Mouse (Mus musculus) ES-Bruce4 (cell line): Measurements from ENCODE around the gene Terb1. TPM values are rescaled to one million over a fixed set of nuclear protein-coding genes. Genes with fewer than 3 reads are reported as not detected.

Source experiments
- H3K27ac ChIP-seq: 2 replicates; pipeline ENCODE4 v1.5.1; 2012; ENCODE audit warnings: low read length, inconsistent platforms; ENCODE audit not compliant: insufficient read depth
- H3K27me3 ChIP-seq: 2 replicates; pipeline ENCODE4 v1.6.1; 2012; ENCODE audit warnings: mild to moderate bottlenecking, low read length, inconsistent platforms; ENCODE audit not compliant: control insufficient read depth, poor library complexity, insufficient read depth, severe bottlenecking
- H3K36me3 ChIP-seq: 2 replicates; pipeline ENCODE4 v1.6.1; 2012; ENCODE audit warnings: inconsistent platforms, mild to moderate bottlenecking, low read length, moderate library complexity; ENCODE audit not compliant: control insufficient read depth, poor library complexity, insufficient read depth, severe bottlenecking
- H3K4me1 ChIP-seq: one replicate; pipeline ENCODE4 v1.8.1; 2011; ENCODE audit warnings: low read length; ENCODE audit not compliant: control insufficient read depth, insufficient read depth
- H3K4me3 ChIP-seq: 2 replicates; pipeline ENCODE4 v1.5.1; 2011; ENCODE audit warnings: low read depth, mild to moderate bottlenecking, low read length
- H3K9ac ChIP-seq: 2 replicates; pipeline ENCODE4 v1.6.1; 2012; ENCODE audit warnings: low read depth, mild to moderate bottlenecking, inconsistent platforms; ENCODE audit not compliant: poor library complexity, severe bottlenecking
- H3K9me3 ChIP-seq: replicated peaks from 2 replicates; pipeline ENCODE4 v1.6.1; 2012; ENCODE audit warnings: mild to moderate bottlenecking, low read length, inconsistent platforms; ENCODE audit not compliant: control insufficient read depth, poor library complexity, insufficient read depth, severe bottlenecking
- CTCF ChIP-seq: IDR thresholded peaks from one replicate; pipeline ENCODE4 v1.8.1; 2011; ENCODE audit warnings: low read depth, low read length
- EP300 ChIP-seq: IDR thresholded peaks from 2 replicates; pipeline ENCODE4 v1.6.1; 2011; ENCODE audit warnings: low read depth, low read length; ENCODE audit not compliant: insufficient read depth
- POLR2A ChIP-seq: IDR thresholded peaks from one replicate; pipeline ENCODE4 v1.8.1; 2011; ENCODE audit warnings: low read length; ENCODE audit not compliant: insufficient read depth
- polyA plus RNA-seq: library from polyadenylated mRNA; stranded (reverse); fragments of >200 nt; gene quantifications from 2 replicates; pipeline ENCODE4 v1.2.4, GENCODE M21; 2011; ENCODE audit warnings: low read depth; ENCODE audit not compliant: missing spikeins, insufficient read depth, insufficient read length

Terb1 gene
- polyA plus RNA-seq, 1 experiment: 1.5 TPM

DNA sequence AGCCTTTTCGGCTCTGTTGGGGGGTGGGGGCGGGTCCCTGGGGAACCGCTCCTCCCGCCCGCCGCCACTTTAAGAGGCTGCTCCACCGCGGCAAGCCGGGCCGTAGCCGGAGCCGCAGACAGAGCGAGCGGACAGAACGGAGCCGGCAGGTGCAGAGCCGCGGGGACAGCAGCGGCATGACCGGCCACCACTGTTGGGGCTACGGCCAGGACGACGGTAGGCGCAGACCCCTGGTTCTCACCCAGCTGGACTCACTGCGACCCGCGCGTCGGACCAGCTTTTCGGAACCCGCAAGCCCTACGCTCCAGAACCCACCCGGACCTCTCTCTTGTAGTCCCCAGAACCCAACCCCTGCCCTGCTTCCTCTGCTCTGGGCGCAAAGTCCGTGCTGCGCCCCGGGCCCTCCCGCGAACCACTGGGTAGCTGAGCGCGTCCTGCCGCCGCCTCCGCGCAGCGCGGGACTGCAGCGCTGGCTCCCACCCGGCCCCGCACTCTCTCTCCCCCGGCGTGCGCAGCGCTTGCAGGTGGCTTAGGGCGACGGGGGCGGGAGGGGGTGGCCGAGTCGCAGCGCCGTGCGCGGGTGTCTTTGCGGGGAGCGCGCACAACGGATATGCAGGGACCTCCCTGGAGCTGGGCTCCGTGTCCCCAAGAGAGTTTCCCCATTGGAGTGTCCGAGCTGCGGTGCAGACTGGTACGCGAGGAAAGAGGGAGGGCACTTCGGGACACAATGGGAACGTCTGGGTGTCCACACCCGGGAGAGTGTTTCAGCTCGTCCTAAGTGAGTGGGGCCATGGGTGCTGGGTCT, 31.2 kb upstream of the Terb1 start:
- peaks cover 31% of the 10 kb centered on the region for H3K27me3 ChIP-seq
- peak overlapping the region; percentile 78 for H3K9ac ChIP-seq
- TF ChIP-seq CTCF (no peak), EP300 (no peak), POLR2A (no peak)
- H3K36me3 ChIP-seq: no peaks in the 10 kb centered on the region
- H3K9me3 ChIP-seq: no peaks in the 10 kb centered on the region
- H3K4me1 ChIP-seq: no peaks in the 10 kb centered on the region
- peak overlapping the region; percentile 62 for H3K4me3 ChIP-seq
- no peak overlapping the region for H3K27ac ChIP-seq

- Histone ChIP-seq H3K27ac (no peak overlapping the region), H3K9ac (peak overlapping the region; percentile 78; the same call in 1 of the 2 replicates), H3K36me3 (no peaks in the 10 kb centered on the region), H3K4me1 (no peaks in the 10 kb centered on the region), H3K27me3 (peaks cover 31% of the 10 kb centered on the region), H3K4me3 (no peak overlapping the region), H3K9me3 (no peaks in the 10 kb centered on the region)
- TF ChIP-seq POLR2A (no peak), EP300 (no peak), CTCF (no peak)
These were observed 30.5 kb upstream of the Terb1 start for GRCm38 (mm10) chr8:104540238-104540637.

DNA sequence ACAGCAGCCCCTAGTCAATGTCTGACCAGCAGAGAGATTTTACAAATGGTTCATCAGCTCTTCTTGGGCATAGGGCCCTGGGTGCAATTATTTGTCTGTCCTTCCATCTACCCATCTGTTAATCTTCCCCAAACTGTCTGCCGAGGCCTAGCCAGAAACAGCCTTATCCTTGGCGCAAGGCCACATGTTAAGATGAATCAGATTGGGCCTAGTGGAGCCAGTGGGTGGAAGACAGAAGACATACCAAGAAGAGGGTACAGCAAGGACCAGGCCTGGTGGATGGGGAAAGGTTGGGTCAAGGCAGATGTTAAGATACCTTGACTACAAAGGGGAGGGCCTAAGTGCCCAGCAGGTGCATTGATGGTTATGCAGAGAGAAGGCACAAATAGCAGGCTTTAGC, 29.9 kb upstream of the Terb1 start:
- H3K27ac ChIP-seq: no peak overlapping the region
- H3K4me1 ChIP-seq: no peaks in the 10 kb centered on the region
- H3K36me3 ChIP-seq: no peaks in the 10 kb centered on the region
- TF ChIP-seq CTCF: no peak
- no peak for TF ChIP-seq EP300
- TF ChIP-seq POLR2A: no peak
- peaks cover 31% of the 10 kb centered on the region for H3K27me3 ChIP-seq
- H3K9ac ChIP-seq: no peak overlapping the region
- H3K9me3 ChIP-seq: no peaks in the 10 kb centered on the region
- no peak overlapping the region for H3K4me3 ChIP-seq

DNA sequence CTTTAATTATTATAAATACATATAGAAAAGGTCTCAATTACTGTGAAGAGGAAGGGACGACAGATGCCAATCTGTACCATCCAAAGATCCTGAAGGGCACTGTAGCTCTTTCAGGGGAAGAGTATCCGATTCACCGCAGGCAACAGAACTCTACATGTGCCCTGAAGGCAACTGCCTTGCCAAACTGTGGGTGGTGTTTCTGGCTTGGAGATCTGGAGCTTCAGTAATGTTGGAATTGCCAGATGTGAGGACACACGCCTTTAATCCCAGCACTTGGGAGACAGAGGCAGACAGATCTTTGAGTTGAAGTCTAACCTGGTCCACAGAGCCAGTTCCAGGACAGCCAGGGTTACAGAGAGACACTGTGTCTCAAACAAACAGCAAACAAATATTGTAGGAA, 29.2 kb upstream of the Terb1 start:
- Histone ChIP-seq H3K4me1 (no peaks in the 10 kb centered on the region), H3K9me3 (no peaks in the 10 kb centered on the region), H3K36me3 (no peaks in the 10 kb centered on the region), H3K27me3 (peaks cover 31% of the 10 kb centered on the region), H3K4me3 (no peak overlapping the region), H3K27ac (no peak overlapping the region), H3K9ac (no peak overlapping the region)
- TF ChIP-seq CTCF: no peak
- no peak for TF ChIP-seq EP300
- no peak for TF ChIP-seq POLR2A

DNA sequence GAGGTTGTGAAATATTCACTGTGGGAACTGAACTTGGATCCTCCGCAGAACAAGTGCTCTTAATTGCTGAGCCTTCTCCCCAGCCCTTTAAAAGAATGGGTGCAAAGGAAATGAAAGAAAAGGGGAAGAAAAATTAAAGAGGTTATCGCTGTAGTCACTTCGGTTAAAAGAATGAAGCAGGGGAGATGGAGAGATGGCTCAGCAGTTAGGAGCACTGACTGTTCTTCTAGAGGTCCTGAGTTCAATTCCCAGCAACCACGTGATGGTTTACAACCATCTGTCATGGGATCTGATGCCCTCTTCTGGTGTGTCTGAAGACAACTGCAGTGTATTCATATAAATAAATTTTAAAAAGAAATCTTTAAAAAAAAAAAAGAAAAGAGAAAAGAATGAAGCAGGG, 26.3 kb upstream of the Terb1 start:
- no peaks in the 10 kb centered on the region for H3K9me3 ChIP-seq
- no peak overlapping the region for H3K9ac ChIP-seq
- H3K36me3 ChIP-seq: peaks cover 3% of the 10 kb centered on the region; the same call in 1 of the 2 replicates
- H3K4me3 ChIP-seq: no peak overlapping the region
- H3K27me3 ChIP-seq: peaks cover 14% of the 10 kb centered on the region
- TF ChIP-seq EP300: no peak
- no peak for TF ChIP-seq CTCF
- no peak for TF ChIP-seq POLR2A
- H3K27ac ChIP-seq: no peak overlapping the region
- H3K4me1 ChIP-seq: no peaks in the 10 kb centered on the region

- no peak overlapping the region for H3K4me3 ChIP-seq
- TF ChIP-seq POLR2A: no peak
- TF ChIP-seq CTCF: no peak
- no peak for TF ChIP-seq EP300
These were observed 25.7 kb upstream of the Terb1 start for GRCm38 (mm10) chr8:104535378-104535777.

More at GRCm38 (mm10) chr8:104535378-104535777, 25.7 kb upstream of the Terb1 start:
- H3K9me3 ChIP-seq: no peaks in the 10 kb centered on the region
- no peaks in the 10 kb centered on the region for H3K4me1 ChIP-seq
- peaks cover 4% of the 10 kb centered on the region; the same call in 1 of the 2 replicates for H3K36me3 ChIP-seq
- H3K27me3 ChIP-seq: peaks cover 7% of the 10 kb centered on the region; the same call in 1 of the 2 replicates
- no peak overlapping the region for H3K27ac ChIP-seq
- no peak overlapping the region for H3K9ac ChIP-seq
